Mouse (Mus musculus): ENCODE data around the gene Emilin3.
"Not testable (repeated sequence)": the region's sequence is repeated elsewhere in the genome, so short reads cannot be mapped to it uniquely, and the experiment has no call there.

Gene Emilin3

GRCm38 (mm10) chr2:160912231-160912671, at the start of gene Emilin3:
TSS of gene Emilin3 (minus strand) at chr2:160912328.
- DNase-seq (ENCODE audit: low spot score in 2 of 2): no peak

GRCm38 (mm10) chr2:160960956-160961646, 49.0 kb upstream of the Emilin3 start:
- DNase-seq (ENCODE audit: low spot score in 2 of 2): no peak

DNA sequence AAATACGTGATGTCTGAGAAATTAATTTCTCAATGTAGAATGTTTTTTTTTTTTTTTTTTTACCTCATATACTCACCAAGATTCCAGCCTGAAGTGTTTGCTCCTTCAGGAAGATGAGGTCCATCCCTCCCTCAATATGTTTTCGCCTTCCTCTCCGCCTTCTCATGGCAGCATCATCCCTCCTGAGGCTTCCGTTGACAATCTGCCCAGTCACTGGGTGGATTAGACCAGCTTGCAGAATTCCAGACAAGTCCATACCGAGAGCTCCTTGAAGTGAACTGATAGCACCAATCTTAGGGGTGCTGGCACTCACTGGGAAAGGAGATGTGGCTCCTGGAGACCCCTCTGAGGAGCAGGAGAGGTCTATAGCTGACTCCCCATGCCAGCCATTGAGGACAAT, 47.8 kb upstream of the Emilin3 start:
- DNase-seq (ENCODE audit: low spot score in 2 of 2): no peak

GRCm38 (mm10) chr2:160958737-160959136, 46.6 kb upstream of the Emilin3 start:
- DNase-seq (ENCODE audit: low spot score in 2 of 2): no peak

- DNase-seq (ENCODE audit: low spot score in 2 of 2): not testable (repeated sequence)
These were observed 45.7 kb upstream of the Emilin3 start for GRCm38 (mm10) chr2:160957801-160958200.

DNA sequence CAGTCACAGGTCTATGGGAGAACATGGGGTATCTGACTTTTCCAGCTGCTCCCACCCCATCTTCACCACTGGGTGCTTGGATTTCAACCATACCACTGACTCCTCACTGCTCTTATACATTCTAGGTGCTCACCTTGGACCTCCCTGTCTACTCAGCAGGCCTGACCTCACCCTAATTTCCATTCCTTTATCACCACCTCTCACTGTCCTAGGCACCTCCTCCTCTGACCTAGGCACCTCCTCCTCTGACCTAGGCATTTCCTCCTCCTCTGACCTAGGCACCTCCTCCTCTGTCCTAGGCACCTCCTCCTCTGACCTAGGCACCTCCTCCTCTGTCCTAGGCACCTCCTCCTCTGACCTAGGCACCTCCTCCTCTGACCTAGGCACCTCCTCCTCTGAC, 45.2 kb upstream of the Emilin3 start:
- not testable (repeated sequence) for DNase-seq (ENCODE audit: low spot score in 2 of 2)

DNA sequence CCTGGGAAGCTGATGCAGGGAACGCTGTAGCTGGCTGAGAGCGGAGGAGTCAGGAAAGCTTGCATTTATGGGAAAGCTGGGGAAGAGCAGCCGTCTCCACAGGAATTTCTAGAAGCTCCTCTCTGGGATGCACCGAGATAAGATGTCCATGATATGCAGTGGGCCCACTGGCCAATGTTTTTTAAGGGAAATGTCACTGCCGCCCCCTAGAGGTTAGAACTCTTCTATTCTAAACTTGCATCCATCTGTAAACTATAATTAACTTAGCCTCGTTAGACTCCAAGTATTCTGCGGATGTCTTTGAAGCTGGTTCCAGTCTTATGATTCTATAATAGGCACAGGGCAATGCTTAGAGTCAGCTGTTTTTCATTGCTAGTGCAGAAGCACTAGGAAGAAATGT, 43.2 kb upstream of the Emilin3 start:
- DNase-seq (ENCODE audit: low spot score in 2 of 2): peak in 1 of 2 experiments; percentile 62

GRCm38 (mm10) chr2:160954541-160954940, 42.4 kb upstream of the Emilin3 start:
- DNase-seq (ENCODE audit: low spot score in 2 of 2): no peak

GRCm38 (mm10) chr2:160953131-160953873, 41.2 kb upstream of the Emilin3 start:
- no peak for DNase-seq (ENCODE audit: low spot score in 2 of 2)

DNA sequence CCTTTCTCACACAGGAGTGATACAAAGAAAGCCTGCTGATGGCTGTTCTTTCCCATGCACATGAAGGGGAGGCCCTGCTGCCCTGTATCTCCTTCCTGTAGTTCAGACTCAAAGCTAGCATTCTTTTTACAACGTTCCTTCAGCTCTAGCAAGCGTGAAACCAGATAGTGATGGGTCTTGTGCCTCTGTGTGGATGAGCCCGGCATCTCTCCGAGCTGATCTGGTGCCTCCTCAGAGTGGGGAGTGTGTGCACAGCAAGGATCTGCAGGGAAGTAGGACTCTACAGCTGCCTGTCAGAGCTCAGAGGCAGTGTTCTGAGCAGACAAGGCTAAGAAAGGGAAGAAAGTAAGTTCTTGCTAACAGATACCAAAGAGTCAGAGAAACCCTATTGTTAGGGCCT, 39.5 kb upstream of the Emilin3 start:
- no peak for DNase-seq (ENCODE audit: low spot score in 2 of 2)

GRCm38 (mm10) chr2:160942443-160942842, 30.3 kb upstream of the Emilin3 start:
- no peak for DNase-seq (ENCODE audit: low spot score in 2 of 2)

GRCm38 (mm10) chr2:160940930-160941709, 29.0 kb upstream of the Emilin3 start:
- no peak for DNase-seq (ENCODE audit: low spot score in 2 of 2)

GRCm38 (mm10) chr2:160934451-160934850, 22.3 kb upstream of the Emilin3 start:
- no peak for DNase-seq (ENCODE audit: low spot score in 2 of 2)

DNA sequence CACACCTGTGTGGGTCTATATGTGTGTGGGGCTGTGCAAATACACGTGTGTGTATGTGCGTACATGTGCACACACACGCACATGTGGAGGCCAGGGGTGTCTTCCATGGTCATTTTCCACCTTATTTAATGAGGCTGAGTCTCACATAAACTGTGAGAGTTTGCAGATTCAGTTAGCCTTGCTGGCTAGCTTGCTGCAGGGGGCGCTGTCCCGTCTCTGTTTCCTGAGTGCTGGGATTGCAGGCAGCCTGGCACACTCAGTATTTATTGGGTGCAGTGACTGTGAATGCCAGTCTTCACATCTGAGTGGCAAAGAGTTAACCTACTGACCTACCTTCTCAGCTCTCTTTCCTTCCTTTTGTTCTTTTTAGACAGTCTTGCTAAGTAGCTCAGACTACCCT, 21.8 kb upstream of the Emilin3 start:
- no peak for DNase-seq (ENCODE audit: low spot score in 2 of 2)

DNA sequence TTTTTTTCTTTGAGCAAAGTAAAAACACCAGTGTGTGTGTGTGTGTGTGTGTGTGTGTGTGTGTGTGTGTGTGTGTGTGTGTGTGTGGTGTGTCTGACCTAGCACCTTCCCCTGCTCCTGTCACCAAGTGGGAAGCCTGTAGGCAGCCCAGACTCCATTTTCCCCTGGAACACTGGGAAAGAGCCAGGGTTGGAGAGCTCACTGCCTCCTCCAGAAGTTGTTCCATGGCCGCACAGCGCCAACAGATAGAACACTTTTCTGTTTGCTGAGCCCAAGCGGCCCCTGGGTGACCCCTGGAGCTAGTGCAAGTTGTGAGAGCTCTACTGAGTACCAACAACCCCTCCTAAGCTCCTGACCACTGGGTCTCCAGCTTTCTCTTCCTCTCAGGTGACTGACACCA, 20.9 kb upstream of the Emilin3 start:
- no peak for DNase-seq (ENCODE audit: low spot score in 2 of 2)

GRCm38 (mm10) chr2:160932325-160932724, 20.2 kb upstream of the Emilin3 start:
- DNase-seq (ENCODE audit: low spot score in 2 of 2): no peak

GRCm38 (mm10) chr2:160931378-160931777, 19.2 kb upstream of the Emilin3 start:
- no peak for DNase-seq (ENCODE audit: low spot score in 2 of 2)

DNA sequence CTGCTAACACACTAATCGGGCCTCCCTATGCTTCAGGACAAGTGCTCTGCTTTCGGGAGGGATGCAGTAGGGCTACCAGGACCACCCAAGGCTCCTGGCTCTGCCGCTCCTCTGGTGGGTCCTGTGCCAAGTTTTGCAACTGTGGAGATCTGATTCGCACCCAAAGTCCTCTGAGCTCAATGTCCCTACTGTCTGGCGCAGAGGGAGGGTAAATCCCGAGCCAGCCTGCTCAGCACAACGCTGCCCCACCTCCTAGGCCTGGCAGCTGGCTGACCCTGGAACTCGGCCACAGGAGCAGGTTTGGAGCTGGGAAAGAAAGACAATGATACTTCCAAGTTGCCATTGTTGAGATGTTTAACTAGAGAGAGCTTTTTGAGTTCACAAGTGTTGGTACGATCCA, 13.1 kb upstream of the Emilin3 start:
- no peak for DNase-seq (ENCODE audit: low spot score in 2 of 2)

GRCm38 (mm10) chr2:160921285-160921684, 9.2 kb upstream of the Emilin3 start:
- DNase-seq (ENCODE audit: low spot score in 2 of 2): no peak

- no peak for DNase-seq (ENCODE audit: low spot score in 2 of 2)
These were observed 6.7 kb upstream of the Emilin3 start for GRCm38 (mm10) chr2:160918930-160919215.

DNA sequence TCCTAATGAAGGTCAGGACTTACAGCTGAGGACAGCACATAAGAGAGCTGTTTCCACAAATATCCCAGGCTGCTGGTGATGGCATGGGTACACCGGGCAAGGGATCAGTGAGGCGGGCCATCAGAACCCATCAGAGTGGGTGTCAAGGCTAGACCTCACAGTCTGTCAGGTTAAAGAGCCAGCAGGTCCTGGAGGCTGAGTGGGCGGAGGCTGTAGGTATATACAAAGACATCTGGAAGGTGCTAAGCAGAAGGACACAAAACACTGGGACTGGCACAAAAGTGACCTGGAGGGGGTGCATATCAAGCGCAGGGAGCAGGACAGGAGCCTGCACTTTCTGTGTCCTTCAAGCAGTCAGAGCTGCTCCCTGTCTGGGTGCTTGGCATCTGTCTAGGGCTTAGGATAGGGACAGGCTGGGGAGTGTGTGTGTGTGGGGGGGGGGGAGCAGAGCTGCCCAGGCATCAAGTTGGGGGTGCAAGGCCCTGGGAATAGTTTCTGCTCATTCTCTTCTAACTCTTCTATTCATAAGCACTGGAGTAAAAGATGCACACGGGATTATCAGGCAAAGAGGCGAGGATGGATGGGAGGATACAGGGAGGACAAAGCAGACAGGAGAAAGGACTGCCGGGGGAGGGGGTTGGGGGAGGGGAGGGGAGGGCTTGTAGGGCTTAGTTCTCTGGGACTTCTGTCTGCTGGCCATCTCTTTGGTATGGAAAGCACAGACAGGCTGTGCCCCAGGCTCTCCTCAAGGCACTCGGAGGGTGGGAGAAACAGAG, 6.2 kb upstream of the Emilin3 start:
- no peak for DNase-seq (ENCODE audit: low spot score in 2 of 2)

DNA sequence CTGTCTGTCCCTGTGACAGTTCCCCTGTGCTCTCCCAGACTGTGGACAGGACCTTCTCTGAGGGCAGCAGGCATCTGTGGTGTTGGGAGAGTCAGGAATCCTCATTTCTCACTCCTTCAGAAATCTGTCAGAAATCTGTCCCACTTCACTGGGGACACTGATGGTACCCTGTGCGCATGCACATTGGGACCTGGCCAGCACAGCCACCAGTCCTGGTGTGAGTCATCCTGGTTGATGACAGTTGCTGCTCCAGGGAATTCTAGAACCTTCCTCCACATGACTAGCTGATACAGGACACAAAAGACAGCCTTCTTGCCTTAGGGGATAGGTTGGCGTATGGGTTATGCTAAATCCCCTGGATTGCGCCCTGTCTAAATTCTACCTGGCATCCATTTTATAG, 5.2 kb upstream of the Emilin3 start:
- no peak for DNase-seq (ENCODE audit: low spot score in 2 of 2)
